Mouse (Mus musculus) thymus, postnatal 36 days (tissue): Measurements from ENCODE around the gene Wdr63.

Experiments used
- DNase-seq, 2 experiments: peaks; one replicate each; pipeline ENCODE4 v3.0.0; 2022; ENCODE audit warnings: mixed read lengths in 2 of 2

The Wdr63 gene

DNA sequence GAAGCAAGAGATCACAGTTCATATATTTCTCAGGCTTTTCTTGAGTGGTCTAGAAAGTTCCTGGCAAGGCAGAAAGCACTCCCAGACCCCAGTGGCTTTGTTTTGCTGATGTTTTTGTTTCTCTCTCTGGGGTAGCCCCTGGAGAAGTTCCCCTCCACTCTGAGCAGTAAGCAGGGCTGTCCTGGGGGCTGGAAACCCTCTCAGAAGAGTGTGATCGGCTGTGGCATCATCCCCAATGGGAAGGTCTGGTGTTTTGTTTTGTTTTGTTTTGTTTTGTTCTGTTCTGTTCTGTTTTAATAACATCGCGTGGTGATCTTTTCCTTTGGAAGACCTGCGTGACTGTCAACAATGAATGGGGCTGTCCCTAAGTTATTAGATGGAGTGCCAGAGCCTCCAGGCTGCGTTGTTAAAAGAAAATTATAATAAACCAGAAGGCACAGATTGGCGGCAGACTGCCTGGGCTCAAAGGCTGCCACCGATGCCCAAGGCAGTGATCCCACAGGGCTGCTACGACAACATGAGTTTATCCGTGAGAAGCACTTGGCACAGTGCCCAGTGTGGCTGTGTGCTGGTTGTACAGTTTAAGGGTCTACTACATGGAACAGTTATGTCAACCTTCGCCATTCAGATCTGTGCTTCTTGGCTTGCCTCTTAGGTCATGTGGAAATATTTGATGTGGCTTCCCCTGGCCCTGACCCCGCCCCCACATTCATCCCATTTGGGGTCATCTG is 56.5 kb downstream of the Wdr63 start:
- DNase-seq: no peak

DNA sequence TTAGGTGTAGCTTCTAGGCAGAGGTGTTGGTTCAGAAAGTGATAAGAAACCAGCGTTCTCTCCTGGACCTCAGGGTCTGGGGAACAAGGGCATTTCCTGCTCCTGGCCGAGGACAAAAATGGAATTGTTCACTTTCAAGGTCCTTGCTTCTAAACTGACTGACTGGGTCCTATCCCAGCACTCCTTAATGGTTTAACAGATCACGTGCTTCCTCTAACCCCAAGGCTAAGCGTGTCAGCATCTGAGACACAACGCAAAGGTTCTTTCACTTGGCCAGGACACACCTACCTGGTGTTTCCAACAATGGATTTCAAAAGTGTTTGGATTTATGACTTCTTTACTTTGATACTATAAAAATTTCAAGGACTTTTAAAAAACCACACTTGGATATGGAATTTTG is 58.0 kb downstream of the Wdr63 start:
- DNase-seq: no peak

DNA sequence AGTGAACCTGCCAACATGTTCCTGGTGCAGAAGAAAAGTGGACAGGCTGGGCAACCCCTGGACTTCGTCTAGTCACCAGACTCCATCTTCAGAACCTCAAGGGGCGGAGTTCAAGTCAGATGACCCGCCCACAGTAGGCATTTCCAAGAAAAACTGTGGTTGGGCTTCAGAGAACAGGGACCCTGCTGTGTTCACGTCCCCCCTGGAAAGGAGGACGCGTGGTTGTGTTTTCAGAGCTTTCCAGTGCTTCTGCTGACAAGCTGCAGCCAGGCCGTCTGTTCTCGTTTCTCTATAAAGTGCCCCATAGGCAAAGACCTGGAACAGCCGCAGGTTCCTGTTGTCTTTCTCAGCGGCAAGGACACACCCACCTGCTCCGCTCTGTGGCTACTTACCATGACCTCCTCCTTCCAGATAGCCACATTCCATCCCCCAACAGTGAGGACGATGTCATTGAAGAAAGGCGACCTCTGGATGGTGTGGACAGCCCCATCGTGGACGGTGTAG is 60.2 kb downstream of the Wdr63 start:
- DNase-seq: no peak

DNA sequence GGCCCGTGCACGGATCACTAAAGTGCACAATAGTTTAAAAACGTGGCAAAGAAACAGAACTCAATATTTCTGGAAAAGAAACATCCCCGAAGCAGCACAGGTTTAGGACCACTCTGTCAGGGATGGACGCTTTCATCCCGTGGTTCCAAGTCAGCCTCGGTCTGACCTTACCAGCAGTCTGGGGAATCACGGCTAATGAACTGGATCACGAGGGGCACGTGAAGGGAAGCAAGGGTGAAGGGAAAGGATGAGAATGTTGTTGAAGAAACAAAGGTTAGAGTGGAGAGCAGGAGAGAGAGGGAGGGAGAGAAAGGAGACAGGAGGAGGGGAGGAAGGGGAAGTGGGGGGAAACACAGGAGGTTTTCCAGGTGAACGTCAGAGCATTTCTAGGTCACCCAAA is 61.9 kb downstream of the Wdr63 start:
- DNase-seq: no peak

DNA sequence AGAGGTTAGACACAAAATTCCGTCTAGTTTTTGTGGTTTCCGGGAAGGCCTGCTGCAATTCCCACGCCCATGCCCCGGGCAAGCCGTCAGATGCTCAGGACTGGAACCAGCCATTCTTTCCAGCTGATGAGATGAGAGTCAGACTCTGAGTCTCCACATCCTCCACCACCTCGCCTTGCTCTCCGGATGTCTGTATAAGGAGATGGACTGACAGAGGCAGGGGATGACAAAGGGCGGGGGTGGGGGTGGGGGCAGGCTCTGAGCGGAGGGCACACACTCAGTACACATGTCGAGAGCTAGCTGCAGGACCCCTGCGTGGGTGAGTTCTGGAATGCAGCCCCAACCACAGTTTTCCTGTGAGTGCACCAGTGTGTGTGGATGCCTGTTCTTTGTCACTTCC is 63.0 kb downstream of the Wdr63 start:
- peak; percentile 26 to 50 for DNase-seq

DNA sequence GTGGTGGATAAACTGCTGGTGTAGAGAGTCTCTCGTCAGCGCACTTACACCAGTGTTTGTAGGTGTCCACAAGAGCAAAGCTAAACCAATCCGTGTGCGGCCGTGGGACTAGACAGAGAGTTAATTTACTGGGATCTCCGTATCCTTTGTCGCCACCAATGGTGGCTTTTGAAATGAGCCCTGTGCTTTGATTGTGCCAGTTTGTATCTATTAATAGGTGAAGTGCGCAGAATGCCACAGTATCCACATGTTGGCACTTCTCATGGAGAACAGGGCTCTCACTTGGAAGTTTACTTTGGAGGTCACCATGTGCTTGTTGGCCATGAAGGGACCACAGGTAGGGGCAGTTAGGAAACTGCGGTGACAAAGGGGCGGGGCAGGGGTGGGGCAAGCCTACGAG is 66.5 kb downstream of the Wdr63 start:
- DNase-seq: no peak

DNA sequence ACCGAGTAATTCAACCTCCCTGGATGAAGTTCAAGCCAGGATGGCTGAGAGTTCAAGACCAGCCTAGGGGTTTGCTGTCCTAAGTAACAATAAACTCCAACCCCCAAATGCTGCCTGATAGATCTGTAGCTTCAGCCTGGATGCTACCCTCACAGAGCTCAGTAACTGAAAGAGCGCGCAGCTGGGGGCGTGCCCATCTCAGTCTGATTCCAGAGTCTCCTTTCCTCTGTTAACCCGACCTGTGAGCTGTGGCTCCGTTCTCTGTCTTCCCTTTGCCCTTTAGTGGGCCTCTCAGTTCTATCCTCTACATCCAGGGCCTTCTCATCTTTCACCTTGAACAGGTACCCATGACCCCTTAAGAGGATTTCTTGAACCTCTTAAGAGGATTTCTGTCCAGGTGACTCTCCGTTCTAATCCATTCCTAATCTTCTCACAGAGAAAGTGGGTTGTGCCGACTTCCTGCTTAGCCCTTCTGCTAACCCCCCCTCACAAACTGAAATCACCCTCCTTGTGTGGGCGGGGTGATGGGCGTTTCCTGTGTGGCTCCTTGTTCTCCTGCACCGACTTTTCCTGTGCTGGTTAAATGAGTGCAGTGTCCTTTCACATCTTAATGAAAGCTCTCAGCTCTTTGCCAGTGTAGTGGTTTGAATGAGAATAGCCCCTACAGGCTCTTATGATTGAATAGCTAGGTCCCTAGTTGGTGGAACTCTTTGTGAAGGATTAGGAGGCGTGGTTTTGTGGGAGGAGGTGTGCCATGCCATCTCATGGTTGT is 68.6 kb downstream of the Wdr63 start:
- peak; percentile 79 to 85 for DNase-seq

DNA sequence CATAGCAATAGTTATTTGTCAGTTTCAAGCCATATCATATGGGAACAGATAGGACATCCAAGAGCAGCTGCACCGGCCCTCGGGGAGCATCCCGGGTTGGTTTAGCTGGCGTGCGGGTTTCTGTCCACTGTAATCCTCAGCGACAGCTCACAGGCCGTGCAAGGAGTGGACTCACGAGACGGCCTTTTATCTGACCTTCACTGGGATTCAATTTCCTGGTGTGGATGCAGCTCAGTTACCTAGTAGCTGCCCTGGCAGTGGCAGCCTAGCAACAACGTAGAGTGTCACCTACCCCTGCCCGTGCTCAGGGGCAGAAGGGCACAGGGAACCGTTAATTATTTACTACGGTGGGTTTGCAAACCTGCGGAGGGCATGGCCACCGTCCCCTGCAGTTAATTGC is 70.0 kb downstream of the Wdr63 start:
- no peak for DNase-seq

DNA sequence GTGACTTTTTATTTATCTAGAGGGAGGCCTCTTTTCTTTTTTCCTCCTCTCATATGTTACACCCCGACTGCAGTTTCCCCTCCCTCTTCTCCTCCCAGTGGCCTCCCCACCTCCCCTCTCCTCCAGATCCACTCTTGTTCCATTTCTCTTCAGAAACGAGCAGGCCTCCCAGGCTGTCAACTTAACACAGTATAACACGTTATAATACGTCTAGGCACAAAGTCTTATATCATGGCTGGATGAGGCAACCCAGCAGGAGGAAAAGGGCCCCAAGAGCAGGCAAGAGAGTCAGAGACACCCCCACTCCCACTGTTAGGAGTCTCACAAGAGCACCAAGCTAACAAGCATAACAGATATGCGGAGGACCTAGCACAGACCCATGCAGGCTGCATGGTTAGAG is 75.0 kb downstream of the Wdr63 start:
- DNase-seq: no peak

DNA sequence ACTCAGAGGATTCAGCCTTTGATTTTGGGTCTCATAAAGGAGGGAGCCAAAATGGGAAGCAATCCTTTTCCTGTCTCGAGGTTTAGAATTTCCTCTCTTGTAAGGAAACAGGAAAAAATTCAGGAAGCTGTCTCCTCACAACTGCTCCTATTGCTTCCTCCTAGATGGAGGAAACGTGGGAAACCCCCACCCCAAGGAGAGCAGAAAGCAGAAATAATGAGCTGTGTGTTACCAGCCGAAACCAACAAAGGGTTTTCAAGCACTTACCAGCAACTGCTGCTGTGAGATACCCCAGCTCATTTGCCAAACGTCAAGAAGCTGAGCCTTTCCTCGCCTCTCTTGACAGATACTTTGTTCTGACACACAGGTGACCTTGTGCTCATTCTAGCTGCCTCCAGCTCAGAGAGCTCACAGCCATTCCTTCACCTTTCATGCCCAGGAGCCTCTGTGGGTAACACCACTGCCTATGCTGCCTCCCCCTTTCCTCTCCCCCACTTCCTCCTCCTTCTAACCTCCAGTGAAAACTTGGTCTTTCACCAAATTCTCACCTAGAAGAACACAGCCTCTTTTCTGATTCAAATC is 77.6 kb downstream of the Wdr63 start:
- no peak for DNase-seq

DNA sequence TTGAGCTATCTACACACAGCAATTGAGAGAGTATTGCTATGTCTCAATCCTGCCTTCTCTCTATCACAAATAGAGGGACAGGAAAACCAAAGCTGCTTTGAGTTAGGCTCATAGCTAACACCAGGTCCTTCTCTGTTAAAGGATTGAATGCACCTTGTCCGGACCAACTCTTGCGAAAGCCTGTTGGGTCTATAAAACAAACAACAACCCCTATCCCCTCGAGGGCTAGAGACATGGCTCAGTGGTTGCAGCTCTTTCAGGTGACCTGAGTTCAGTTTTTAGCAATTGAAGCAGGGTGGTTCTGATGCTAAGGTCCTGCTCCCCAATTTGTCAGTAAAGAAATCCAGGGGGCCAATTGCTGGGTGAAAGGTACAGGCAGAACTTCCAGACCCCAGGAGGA is 78.7 kb downstream of the Wdr63 start:
- DNase-seq: no peak

DNA sequence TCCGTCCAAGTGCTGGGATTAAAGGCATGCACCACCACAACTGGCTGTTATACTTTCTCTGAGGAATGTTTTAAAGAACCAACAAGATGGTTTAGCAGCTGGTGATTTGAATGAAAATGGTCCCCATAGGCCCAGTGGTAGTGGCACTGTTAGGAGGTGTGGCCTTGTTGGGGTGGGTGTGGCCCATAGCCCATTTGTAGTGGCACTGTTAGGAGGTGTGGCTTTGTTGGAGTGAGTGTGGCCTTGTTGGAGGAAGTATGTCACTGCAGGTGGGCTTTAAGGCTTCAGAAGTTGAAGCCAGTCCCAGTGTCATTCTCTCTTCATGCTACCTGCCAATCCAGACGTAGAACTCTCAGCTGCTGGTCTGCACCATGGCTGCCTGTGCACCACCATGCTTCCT is 79.5 kb downstream of the Wdr63 start:
- DNase-seq: no peak

DNA sequence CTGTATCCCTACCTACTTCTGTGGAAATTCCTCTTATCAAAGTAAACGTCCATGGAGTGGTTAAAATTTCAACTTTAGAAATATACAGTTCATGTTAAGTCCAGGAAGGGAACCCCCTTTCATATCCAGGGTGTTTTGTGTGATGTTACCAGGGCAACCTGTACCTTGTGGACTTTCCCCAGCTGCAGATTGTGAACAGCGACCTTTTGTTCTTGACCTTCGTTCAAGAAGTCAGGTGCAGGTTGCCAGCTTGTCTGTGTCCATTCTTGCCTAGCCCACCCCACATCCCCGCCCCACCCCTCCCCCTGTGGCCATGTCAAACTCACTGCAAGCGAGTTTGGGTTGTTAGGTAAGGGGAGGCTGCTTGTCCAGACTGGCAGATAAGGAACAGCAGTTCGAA is 80.8 kb downstream of the Wdr63 start:
- no peak for DNase-seq

DNA sequence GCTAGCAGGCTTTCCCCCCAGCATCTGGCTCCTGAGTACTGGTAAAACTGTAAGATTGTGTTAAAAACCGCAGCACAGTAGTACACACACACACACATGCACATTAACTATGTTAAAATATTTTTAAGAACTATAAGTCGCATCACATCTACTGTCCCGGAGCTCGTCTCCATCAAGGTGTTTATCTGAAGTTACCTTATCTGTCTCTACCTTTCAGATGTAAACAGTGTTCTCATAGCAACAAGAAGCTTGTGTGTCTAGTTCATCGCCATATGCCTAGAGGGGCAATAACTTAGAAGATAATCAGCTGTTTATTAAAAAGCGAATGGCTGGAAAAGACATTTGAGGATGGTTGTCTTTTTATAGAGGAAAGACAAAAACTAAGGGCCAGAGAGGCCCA is 82.4 kb downstream of the Wdr63 start:
- no peak for DNase-seq

DNA sequence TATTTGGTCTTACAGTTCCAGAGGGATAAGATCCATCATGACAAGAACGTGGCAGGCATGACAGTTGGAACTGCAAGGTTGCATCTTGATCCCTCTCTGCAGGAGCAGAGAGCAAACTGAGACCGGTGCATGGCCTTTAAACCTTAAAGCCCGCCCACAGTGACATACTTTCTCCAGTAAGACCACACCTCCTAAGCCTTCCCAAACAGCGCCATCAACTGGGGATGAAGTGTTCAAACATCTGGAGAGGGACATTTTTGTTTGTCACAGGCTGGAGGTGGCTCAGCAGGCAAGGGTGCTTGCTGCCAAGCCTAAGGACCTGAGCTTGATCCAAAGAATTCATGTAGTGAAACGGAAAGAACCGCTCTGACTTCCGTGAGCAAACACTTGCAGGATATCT is 83.2 kb downstream of the Wdr63 start:
- DNase-seq: no peak

DNA sequence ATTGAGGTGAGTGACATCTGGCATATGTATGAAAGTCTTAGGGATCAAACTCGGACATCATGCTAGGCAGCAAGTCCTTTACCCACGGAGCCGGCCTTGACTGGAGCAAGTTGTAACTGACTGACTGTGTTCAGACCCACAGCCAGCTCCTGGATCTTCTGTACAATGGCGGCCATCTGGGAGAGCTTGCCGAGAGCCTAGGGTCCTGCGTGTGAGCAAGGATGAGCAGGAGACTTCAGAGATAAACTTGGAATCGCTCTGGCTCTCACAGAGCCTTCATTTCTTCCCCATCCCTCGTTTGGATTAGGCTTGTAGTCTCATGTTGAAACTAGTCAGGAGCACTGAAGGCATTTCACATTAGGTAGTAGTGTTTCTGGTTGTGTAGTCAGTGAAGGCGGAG is 85.7 kb downstream of the Wdr63 start:
- no peak for DNase-seq

DNA sequence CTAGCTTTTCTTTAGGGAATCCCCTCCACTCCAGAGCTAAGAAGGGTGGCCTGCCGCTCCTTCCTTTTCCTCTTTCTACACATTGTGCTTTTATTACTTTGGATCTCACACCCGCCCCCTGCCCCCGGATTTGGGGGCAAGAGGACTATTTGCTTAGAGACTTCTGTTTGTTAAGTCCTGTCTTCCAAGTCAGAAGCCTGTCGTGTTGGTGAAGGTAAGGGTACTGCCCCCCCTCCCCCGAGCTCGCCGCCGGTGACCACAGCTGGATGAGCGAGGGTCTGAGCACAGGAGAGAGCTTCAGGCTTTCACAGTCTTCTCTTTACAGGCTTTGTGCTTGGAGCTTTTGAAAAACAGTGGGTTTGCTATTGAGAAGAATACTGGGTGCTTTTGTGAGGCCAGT is 90.4 kb downstream of the Wdr63 start:
- DNase-seq: no peak

DNA sequence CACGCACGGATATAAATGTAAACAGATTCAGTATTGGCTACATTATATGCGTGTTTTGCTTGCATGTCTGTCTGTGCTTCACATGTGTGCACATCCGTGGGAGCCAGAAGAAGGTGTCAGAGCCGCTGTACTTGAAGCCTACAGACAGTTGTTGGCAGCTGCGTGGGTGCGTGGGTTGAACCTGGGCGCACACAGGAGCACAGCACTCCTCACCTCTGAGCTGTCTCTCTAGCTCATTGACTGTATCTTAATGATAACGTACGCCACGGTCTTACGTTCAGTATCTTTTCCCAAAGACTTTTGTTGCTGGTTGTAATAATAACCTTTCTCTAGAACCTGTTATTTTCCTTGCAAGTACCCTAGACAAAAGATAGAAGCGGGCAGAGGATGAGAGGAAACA is 91.0 kb downstream of the Wdr63 start:
- no peak for DNase-seq

DNA sequence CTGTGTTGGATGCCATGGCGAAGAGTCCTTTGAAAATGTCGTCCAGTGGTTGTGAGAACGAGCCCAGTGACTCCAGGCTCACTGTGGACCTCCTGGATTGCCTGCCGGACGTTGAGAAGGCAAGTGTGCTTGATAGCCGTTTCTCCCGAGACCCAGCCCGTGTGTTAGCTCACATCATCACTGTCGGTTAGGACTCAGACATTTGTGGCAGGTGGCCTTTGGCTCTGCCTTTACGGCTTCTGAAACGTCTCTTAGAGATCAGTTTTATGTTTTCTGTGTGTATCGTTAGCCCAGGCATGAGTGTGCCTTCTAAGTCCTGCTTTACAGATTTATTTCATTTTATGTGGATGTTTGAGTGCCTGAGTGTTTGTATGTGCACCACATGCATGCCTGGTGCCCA is 93.6 kb downstream of the Wdr63 start:
- DNase-seq: no peak

DNA sequence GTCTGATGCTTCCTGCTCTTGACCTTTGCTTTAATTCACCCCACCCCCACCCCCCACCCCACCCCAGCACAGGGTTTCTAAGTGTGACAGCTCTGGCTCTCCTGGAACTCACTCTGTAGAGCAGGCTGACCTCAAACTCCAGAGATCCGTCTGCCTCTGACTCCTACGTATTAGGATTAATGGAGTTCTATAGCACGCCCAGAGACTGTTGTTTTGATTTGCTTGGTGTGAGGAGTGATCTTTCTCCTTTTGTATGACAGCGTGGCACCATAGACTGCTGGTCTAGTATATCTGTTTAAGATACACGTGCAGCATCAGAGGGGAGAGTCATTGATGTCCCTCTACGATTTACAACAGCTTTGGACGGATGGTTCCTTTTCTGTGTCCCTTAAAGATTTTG is 94.4 kb downstream of the Wdr63 start:
- no peak for DNase-seq

DNA sequence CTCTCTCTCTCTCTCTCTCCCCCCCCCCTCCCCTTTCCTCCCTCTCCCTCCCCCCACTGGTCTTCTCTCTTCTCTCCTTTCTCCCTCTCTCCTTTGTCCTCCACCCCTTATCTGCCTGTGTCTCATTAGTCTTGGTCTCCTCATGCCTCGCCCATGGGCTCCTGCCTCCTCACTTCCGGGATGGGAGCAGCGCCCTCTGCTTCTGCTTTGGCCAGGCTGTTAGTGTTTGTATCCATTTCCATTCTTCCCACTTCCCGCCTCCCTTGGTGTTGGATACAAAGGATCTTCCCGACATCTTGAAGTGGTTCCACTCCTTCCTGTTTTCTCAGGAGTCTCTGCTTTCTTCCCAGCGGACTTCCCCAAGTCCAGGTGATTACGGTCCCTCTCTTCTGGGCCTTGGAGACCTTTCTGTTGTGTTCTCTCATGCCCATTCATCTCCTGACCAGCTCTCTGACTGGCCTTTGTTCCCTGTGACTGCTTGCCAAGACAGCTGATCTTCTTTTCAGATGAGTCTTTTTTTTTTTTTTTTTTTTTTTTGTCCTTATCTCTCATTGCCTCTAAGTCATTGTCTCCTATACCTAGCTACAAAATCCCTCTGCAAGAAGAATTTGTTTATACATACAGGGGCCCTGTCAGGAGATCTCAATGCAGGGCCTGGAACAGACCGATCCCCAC is 96.2 kb downstream of the Wdr63 start:
- DNase-seq: no peak

DNA sequence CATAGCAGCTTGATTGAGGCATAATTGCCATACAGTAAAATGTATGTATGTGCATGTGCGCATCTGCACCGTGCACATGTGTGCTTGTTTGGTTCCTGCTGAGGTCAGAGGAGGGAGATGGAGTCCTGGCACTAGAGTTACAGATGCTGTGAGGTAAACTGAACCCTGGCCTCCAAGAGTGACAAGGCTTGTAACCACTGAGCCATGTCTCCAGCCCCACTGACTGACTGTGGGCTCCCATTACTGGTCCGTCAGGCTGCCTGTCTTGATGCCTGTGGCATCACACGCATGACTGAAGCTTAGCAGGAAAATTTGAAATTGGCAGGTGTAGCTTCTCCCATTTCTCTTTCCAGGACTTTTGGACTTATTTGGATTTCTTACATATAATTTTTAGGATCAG is 97.2 kb downstream of the Wdr63 start:
- DNase-seq: no peak

DNA sequence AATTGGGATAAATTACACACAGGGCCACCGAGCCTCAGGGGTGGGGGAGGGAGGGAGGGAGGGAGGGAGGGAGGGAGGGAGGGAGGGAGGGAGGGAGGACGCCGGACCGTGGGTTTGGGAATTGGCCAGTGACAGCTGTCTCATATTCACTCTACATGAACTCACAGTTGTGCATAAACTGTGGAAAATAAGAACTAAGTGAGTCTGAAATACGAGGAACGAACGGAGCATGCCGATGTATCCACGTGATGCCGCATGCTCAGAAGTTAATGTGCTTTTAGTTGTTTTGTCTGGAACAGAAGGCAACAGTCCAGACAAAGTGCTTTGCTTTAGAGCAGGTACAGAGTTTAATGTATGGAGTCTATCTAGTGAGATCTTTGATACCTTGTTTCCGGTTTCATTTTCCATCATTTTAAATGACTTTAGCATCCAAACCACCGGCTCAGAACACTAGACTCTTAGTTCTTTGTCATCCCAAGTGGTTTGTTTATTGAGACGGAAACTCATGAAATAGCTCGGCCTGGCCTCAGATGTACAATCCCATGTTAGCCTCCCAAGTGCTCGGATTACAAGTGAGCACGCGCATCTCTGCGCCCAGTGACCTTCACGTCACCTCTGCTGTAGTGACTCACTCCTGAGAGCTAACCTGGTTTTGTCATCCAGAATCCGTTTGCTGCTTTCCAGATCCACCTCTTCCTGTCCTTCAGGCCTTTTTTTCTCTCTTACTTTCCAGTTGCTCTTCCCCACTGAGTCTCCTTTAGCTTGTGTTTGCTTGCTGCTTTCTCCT is 97.9 kb downstream of the Wdr63 start:
- no peak for DNase-seq
